Mouse (Mus musculus): ENCODE measurements around the gene Crhr1.

- no peak for TF ChIP-seq CTCF (IDR thresholded peaks at IDR 0.05; ENCODE audit: control insufficient read depth, insufficient read depth, low read length)
- no peak for TF ChIP-seq POLR2A (IDR thresholded peaks at IDR 0.05; ENCODE audit: borderline replicate concordance, control insufficient read depth, low read depth, low read length)
These were observed 33.1 kb upstream of the Crhr1 start for GRCm38 (mm10) chr11:104099542-104099941.

All from bone marrow, adult 2 months (tissue).